Mouse (Mus musculus) lung, postnatal 0 days (tissue): Measurements from ENCODE around the gene Nfic. TPM values are rescaled to one million over a fixed set of nuclear protein-coding genes. Genes with fewer than 3 reads are reported as not detected.

ENCODE experiments used
- ATAC-seq: fragments of 200-750 bp; cut with Nextera tagmentation; 2 replicates; pipeline ENCODE4 v1.8.0; 2017; ENCODE audit warnings: moderate library complexity
- DNase-seq: peaks from one replicate; pipeline ENCODE4 v3.0.0-alpha.2; 2016; ENCODE audit warnings: low spot score
- H3K27ac ChIP-seq: fragments of 300-500 bp; sonication (generic); 2 replicates; pipeline ENCODE4 v1.5.1; 2014; ENCODE audit warnings: antibody characterized with exemption, mild to moderate bottlenecking, low read length, mixed read lengths
- H3K27me3 ChIP-seq: fragments of 300-500 bp; sonication (generic); replicated peaks from 2 replicates; pipeline ENCODE4 v1.6.1; 2014; ENCODE audit warnings: low read length, mixed read lengths; ENCODE audit not compliant: insufficient read depth
- H3K36me3 ChIP-seq: fragments of 300-500 bp; sonication (generic); 2 replicates; pipeline ENCODE4 v1.6.1; 2014; ENCODE audit warnings: low read length, mixed read lengths; ENCODE audit not compliant: insufficient read depth
- H3K4me1 ChIP-seq: fragments of 300-500 bp; sonication (generic); 2 replicates; pipeline ENCODE4 v1.6.1; 2014; ENCODE audit warnings: antibody characterized with exemption, low read depth, low read length, mixed read lengths; ENCODE audit not compliant: insufficient read depth
- H3K4me2 ChIP-seq: fragments of 300-500 bp; sonication (generic); replicated peaks from 2 replicates; pipeline ENCODE4 v1.6.1; 2014; ENCODE audit warnings: low read depth, mild to moderate bottlenecking, low read length, moderate library complexity, mixed read lengths
- H3K4me3 ChIP-seq: fragments of 300-500 bp; sonication (generic); 2 replicates; pipeline ENCODE4 v1.5.1; 2014; ENCODE audit warnings: low read depth, low read length
- H3K9ac ChIP-seq: fragments of 300-500 bp; sonication (generic); replicated peaks from 2 replicates; pipeline ENCODE4 v1.6.1; 2014; ENCODE audit warnings: low read depth, mild to moderate bottlenecking
- H3K9me3 ChIP-seq: fragments of 300-500 bp; sonication (generic); 2 replicates; pipeline ENCODE4 v1.6.1; 2016; ENCODE audit warnings: low read length, mixed read lengths
- CTCF ChIP-seq: IDR thresholded peaks from 2 replicates; pipeline ENCODE4 v1.5.1; 2016; ENCODE audit warnings: antibody characterized with exemption, mild to moderate bottlenecking
- EP300 ChIP-seq: IDR thresholded peaks from 2 replicates; pipeline ENCODE4 v1.6.1; 2016; ENCODE audit warnings: antibody characterized with exemption, mild to moderate bottlenecking, control low read depth
- WGBS: fragments of 180-500 bp; shearing (Covaris S2); extraction: QIAGEN DNeasy Blood & Tissue Kit; methylation state at CpG from one replicate; pipeline ENCODE4 v1.1.7; 2014; 5-methylcytosine and 5-hydroxymethylcytosine counted together
- polyA plus RNA-seq: library from polyadenylated mRNA; unstranded; fragments of >200 nt; fragmentation: Nextera tagmentation; extraction: Ambion mirVana; gene quantifications from 2 replicates; pipeline ENCODE4 v1.2.1, GENCODE M21; 2015

The Nfic gene
- polyA plus RNA-seq, 1 experiment from 2014 or later: 73.6 TPM

GRCm38 (mm10) chr10:81403511-81403910, 51.9 kb downstream of the Nfic start:
- 75% methylated on average over 10 of the region's 10 CpGs for WGBS
- no peak for ATAC-seq

DNA sequence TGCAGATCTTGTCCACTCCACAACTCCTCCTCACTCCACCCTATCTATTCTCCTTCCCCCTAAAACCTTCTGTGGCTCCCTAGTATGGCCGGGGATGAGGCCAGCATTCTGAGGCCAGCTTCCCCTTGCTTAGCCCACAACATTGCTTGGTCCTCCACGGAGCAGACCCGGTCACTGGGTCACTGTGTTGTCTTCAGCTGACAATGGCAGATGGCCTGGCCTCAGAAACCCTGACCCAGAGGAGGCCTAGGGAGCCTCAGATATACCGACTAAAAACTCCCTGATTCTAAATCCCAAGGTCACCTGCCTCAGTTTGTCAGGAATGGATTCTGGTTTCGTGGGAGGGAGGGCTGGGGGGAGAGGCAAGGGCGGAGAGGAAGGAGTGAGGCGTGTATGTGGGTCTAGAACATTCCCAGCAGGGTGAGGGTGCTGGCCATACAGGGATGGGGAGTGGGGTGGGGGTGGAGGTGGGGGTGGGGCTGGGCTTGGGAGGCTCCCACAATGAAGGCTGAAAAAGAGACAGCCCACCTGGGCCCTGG, 53.1 kb downstream of the Nfic start:
- Histone ChIP-seq H3K9me3 (no peaks in the 10 kb centered on the region), H3K27ac (peak overlapping the region; percentile 77), H3K4me1 (peaks cover 15% of the 10 kb centered on the region), H3K36me3 (peaks cover 33% of the 10 kb centered on the region), H3K27me3 (no peaks in the 10 kb centered on the region), H3K9ac (no peak overlapping the region), H3K4me3 (no peak overlapping the region), H3K4me2 (peak overlapping the region; percentile 25; the same call in 1 of the 2 replicates)
- TF ChIP-seq EP300: no peak
- TF ChIP-seq CTCF: no peak
- ATAC-seq (no peak), DNase-seq (no peak)
- WGBS: 23% methylated on average over 4 of the region's 7 CpGs

More at GRCm38 (mm10) chr10:81403511-81403910, 51.9 kb downstream of the Nfic start:
- Histone ChIP-seq H3K27me3 (no peaks in the 10 kb centered on the region), H3K36me3 (peaks cover 28% of the 10 kb centered on the region), H3K27ac (no peak overlapping the region), H3K4me1 (peaks cover 25% of the 10 kb centered on the region), H3K9me3 (no peaks in the 10 kb centered on the region), H3K9ac (no peak overlapping the region), H3K4me2 (no peak overlapping the region), H3K4me3 (no peak overlapping the region)
- no peak for TF ChIP-seq EP300
- no peak for TF ChIP-seq CTCF
- no peak for DNase-seq

- WGBS: 12% methylated on average over 17 of the region's 18 CpGs
- DNase-seq (peak; percentile 91), ATAC-seq (peak; percentile 84)
- H3K36me3 ChIP-seq: peaks cover 33% of the 10 kb centered on the region
- peaks cover 15% of the 10 kb centered on the region for H3K4me1 ChIP-seq
- H3K27ac ChIP-seq: peak overlapping the region; percentile 77
- H3K9me3 ChIP-seq: no peaks in the 10 kb centered on the region
- H3K27me3 ChIP-seq: no peaks in the 10 kb centered on the region
- no peak overlapping the region for H3K4me3 ChIP-seq
- no peak overlapping the region for H3K9ac ChIP-seq
- TF ChIP-seq CTCF: peak; percentile 16; the same call in 1 of the 2 replicates
- TF ChIP-seq EP300: no peak
- peak overlapping the region; percentile 25; the same call in 1 of the 2 replicates for H3K4me2 ChIP-seq
Observed at GRCm38 (mm10) chr10:81401521-81402226, 53.8 kb downstream of the Nfic start.

GRCm38 (mm10) chr10:81401205-81401520, 54.3 kb downstream of the Nfic start:
- peaks cover 33% of the 10 kb centered on the region for H3K36me3 ChIP-seq
- no peak overlapping the region for H3K9ac ChIP-seq
- 42% methylated on average over 10 of the region's 10 CpGs for WGBS
- H3K4me2 ChIP-seq: no peak overlapping the region
- peak; percentile 62 for DNase-seq
- H3K9me3 ChIP-seq: no peaks in the 10 kb centered on the region
- peak overlapping the region; percentile 77 for H3K27ac ChIP-seq
- H3K4me3 ChIP-seq: no peak overlapping the region
- ATAC-seq: peak; percentile 34
- peaks cover 15% of the 10 kb centered on the region for H3K4me1 ChIP-seq
- TF ChIP-seq CTCF: no peak
- TF ChIP-seq EP300: no peak
- H3K27me3 ChIP-seq: no peaks in the 10 kb centered on the region

DNA sequence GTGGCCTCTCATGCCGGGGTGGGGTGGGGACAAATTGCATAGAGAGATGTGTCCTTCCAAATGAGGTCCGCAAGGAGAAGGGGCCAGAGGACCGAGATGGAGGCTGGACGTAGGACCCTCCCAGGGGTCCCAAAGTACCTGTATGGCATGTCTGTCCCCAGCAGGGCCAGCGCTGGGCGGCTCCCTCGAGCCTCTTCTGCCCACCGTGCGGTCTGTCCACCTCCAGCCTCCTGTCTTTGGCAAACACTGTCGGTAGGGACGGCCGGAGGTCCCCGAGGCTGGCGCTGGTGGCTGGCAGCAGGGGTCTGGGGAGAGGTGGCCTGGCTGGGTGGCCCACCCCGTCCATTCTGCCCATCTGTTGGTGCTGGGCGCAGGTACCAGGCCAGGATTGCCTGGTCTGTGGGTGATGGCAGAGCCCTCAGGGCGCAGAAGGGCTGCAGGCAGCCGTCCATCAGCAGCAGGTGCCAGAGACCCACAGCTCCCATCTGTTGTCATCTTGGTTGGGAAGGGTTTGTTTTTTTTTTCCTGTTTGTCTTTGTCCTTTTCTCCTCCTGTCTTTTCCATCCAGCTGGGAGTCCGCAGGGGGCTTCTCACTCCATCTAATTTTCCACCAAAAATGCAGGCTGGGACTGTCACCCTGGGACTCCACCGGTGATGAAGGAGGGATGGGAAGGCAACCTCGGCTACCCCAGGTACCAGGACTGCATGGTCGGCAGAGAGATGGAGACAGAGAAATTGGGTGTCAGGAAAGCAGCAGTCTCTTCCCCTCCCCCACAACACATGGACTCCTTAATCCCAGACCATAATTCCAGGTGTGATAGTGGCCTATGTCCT, 54.8 kb downstream of the Nfic start:
- H3K9ac ChIP-seq: no peak overlapping the region
- TF ChIP-seq CTCF (no peak), EP300 (no peak)
- H3K4me3 ChIP-seq: no peak overlapping the region
- H3K27me3 ChIP-seq: no peaks in the 10 kb centered on the region
- peaks cover 33% of the 10 kb centered on the region for H3K36me3 ChIP-seq
- WGBS: 65% methylated on average over 22 of the region's 22 CpGs
- peaks cover 15% of the 10 kb centered on the region for H3K4me1 ChIP-seq
- DNase-seq (no peak), ATAC-seq (no peak)
- no peaks in the 10 kb centered on the region for H3K9me3 ChIP-seq
- H3K4me2 ChIP-seq: no peak overlapping the region
- no peak overlapping the region for H3K27ac ChIP-seq

DNA sequence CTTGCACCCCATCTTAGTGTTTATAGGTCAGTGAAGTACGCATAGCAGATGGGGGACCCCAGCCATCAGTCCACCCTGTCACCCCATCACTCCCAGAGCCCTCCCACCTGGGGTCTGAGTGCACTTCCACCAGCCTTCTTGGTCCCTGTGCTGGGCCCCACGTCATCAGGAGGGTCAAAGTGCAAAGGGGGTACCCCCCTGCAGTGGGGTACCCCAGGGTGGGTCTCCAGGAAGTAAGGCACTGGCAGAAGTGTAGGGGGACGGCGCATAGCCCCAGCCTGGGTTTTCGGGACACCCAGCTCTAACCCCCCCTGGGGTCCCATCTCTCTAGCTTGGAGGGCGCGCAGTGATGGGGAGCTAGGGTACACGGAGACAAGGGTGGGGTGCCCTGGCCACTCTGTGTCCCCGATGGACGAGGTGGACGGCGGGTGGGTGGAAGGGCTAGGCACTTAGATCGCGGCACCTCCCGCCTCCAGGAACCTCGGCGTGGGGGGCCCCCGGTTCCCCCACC, 55.6 kb downstream of the Nfic start:
- H3K27me3 ChIP-seq: no peaks in the 10 kb centered on the region
- no peak overlapping the region for H3K27ac ChIP-seq
- peaks cover 33% of the 10 kb centered on the region for H3K36me3 ChIP-seq
- no peak overlapping the region for H3K4me2 ChIP-seq
- TF ChIP-seq EP300 (no peak), CTCF (no peak)
- no peak overlapping the region for H3K4me3 ChIP-seq
- DNase-seq (no peak), ATAC-seq (no peak)
- no peaks in the 10 kb centered on the region for H3K9me3 ChIP-seq
- 85% methylated on average over 16 of the region's 18 CpGs for WGBS
- no peak overlapping the region for H3K9ac ChIP-seq
- peaks cover 15% of the 10 kb centered on the region for H3K4me1 ChIP-seq
